Mouse (Mus musculus): ENCODE results near the gene Cdh4. TPM values are rescaled to one million over a fixed set of nuclear protein-coding genes. Genes with fewer than 3 reads are reported as not detected.

Cdh4 gene
- polyA plus RNA-seq, 1 experiment, result 0.55 TPM

DNA sequence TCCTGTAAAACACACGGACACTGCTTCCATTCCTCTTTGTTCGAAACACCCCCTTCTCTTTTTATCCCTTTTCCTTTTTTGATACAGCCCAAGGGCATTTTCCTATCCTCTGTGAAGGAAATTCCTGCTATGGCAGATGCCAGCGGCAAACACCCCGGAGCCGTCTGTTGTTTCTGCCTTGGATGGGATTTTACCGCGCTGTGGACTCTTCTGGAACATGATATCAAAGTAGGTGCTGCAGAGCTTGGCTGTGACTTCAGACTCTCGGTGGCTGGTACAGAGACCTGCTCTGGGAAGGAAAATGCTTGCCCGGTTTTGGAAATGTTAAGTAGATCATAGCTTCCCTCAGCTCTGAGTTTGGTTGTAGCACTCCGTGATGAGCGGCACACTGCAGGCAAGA lies 156.7 kb downstream of the Cdh4 start:
- 85% methylated on average over 11 of the region's 11 CpGs for WGBS
- TF ChIP-seq CTCF (IDR thresholded peaks at IDR 0.05; ENCODE audit: control insufficient read depth, insufficient read depth, low read length) (no peak), POLR2A (IDR thresholded peaks at IDR 0.05; ENCODE audit: borderline replicate concordance, control insufficient read depth, low read depth, low read length) (no peak)

DNA sequence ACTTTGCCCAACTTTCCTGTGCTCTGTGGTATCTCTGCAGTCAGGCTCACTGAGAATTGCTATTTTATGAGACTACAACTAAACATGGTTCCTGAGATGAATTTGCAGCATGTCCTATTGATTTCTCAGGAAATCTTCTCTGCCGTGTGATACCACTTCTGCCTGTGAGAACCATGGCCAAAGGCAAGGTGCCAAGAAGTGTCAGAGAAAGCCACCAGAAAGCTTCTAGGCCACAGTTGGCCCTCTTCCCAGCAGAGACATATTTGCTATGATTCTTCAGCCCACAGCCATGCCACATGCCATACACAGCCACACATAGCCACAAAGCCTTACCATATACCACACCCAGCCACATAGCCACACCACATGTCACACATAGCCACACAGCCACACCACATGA lies 157.7 kb downstream of the Cdh4 start:
- 40% methylated on average over 1 of the region's 1 CpGs for WGBS
- Histone ChIP-seq H3K27ac (ENCODE audit: control insufficient read depth, insufficient read depth, low read depth, low read length, poor library complexity) (no peak overlapping the region), H3K4me3 (replicated peaks; ENCODE audit: control insufficient read depth, low read depth, low read length) (no peak overlapping the region), H3K4me1 (ENCODE audit: control insufficient read depth, insufficient read depth, low read length) (no peaks in the 10 kb centered on the region)
- TF ChIP-seq POLR2A (IDR thresholded peaks at IDR 0.05; ENCODE audit: borderline replicate concordance, control insufficient read depth, low read depth, low read length), result no peak
- TF ChIP-seq CTCF (IDR thresholded peaks at IDR 0.05; ENCODE audit: control insufficient read depth, insufficient read depth, low read length), result no peak

More for the DNA sequence above, 156.7 kb downstream of the Cdh4 start:
- H3K27ac ChIP-seq (ENCODE audit: control insufficient read depth, insufficient read depth, low read depth, low read length, poor library complexity), result no peak overlapping the region
- H3K4me1 ChIP-seq (ENCODE audit: control insufficient read depth, insufficient read depth, low read length), result no peaks in the 10 kb centered on the region
- H3K4me3 ChIP-seq (replicated peaks; ENCODE audit: control insufficient read depth, low read depth, low read length), result no peak overlapping the region

DNA sequence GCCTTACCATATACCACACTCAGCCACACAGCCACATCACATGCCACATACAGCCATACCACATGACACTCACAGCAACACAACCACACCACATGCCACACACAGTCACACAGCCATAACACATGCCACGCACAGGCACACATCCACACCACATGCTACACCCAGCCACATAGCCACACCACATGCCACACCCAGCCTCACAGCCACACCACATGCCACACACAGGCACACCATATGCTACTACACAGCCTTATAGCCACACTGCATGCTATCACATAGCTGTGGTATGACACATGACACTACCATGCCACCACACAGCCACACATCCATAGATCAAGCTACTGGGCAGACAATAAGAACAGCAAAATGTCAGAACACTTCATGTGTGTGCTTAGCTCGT lies 158.1 kb downstream of the Cdh4 start:
- no peak for TF ChIP-seq POLR2A (IDR thresholded peaks at IDR 0.05; ENCODE audit: borderline replicate concordance, control insufficient read depth, low read depth, low read length)
- no peak for TF ChIP-seq CTCF (IDR thresholded peaks at IDR 0.05; ENCODE audit: control insufficient read depth, insufficient read depth, low read length)
- Histone ChIP-seq H3K4me1 (ENCODE audit: control insufficient read depth, insufficient read depth, low read length) (no peaks in the 10 kb centered on the region), H3K4me3 (replicated peaks; ENCODE audit: control insufficient read depth, low read depth, low read length) (no peak overlapping the region), H3K27ac (ENCODE audit: control insufficient read depth, insufficient read depth, low read depth, low read length, poor library complexity) (no peak overlapping the region)
- 58% methylated on average over 2 of the region's 2 CpGs for WGBS

DNA sequence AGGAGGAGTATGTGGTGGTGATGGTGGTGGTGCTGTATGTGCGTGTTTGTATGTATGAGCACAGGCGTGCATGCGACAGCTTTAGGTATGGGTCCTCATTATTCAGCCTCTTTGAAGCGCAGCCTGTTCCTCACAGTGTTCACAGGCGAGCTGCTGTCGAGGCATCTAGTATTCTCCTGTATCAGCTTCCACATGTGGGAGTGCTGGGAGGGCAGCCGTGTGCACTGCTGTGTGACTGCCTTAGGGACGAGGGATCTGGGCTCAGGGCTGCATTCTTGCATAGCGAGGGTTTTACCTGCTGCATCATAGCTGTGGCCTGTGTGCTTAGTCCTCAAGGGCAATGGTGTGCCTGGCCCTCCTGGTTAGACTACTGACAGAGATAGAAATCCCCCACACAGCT lies 158.9 kb downstream of the Cdh4 start:
- TF ChIP-seq CTCF (IDR thresholded peaks at IDR 0.05; ENCODE audit: control insufficient read depth, insufficient read depth, low read length) (no peak), POLR2A (IDR thresholded peaks at IDR 0.05; ENCODE audit: borderline replicate concordance, control insufficient read depth, low read depth, low read length) (no peak)
- 75% methylated on average over 9 of the region's 9 CpGs for WGBS
- Histone ChIP-seq H3K4me3 (replicated peaks; ENCODE audit: control insufficient read depth, low read depth, low read length) (no peak overlapping the region), H3K27ac (ENCODE audit: control insufficient read depth, insufficient read depth, low read depth, low read length, poor library complexity) (no peak overlapping the region), H3K4me1 (ENCODE audit: control insufficient read depth, insufficient read depth, low read length) (no peaks in the 10 kb centered on the region)

DNA sequence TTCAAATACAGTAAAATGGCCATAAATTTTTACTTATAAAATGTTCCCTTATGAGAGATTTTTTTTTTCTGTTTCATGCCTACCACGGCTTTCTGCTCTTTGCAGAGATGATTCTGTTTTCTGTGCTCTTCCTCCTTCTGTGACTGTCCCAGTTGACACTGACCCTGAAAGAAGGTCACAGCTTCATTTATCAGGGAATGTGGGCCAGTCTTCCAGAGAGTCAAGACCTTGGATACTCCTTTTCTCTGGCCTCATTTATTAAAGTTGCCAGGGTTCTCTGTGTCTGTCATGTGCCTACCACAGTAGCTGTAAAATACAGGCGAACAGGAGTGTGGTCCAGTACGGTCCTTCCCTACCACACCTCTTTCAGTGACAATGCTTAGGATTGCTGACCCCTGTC lies 162.5 kb downstream of the Cdh4 start:
- WGBS, result 82% methylated on average over 3 of the region's 3 CpGs
- no peak overlapping the region for H3K4me3 ChIP-seq (replicated peaks; ENCODE audit: control insufficient read depth, low read depth, low read length)
- no peak overlapping the region for H3K27ac ChIP-seq (ENCODE audit: control insufficient read depth, insufficient read depth, low read depth, low read length, poor library complexity)
- TF ChIP-seq POLR2A (IDR thresholded peaks at IDR 0.05; ENCODE audit: borderline replicate concordance, control insufficient read depth, low read depth, low read length), result no peak
- TF ChIP-seq CTCF (IDR thresholded peaks at IDR 0.05; ENCODE audit: control insufficient read depth, insufficient read depth, low read length), result no peak
- H3K4me1 ChIP-seq (ENCODE audit: control insufficient read depth, insufficient read depth, low read length), result no peaks in the 10 kb centered on the region

DNA sequence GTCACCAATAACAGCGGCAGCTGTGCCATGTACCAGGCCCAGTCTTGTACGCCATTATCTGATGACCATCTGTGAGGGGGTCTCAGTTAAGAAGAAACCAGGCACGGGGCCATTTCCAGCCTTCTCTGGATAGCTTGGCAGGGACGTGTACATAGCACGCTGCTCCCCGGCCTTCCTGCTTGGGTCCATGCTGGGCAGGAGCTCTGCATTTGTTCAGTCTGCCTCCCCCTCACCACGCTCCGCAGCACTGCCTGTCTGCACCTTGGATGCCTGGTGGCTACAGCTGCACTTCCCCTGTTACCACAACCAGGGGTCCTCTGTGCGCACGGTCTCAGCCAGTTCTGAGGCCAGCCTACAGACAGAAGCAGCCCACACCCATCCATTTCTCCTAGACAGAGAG lies 163.0 kb downstream of the Cdh4 start:
- TF ChIP-seq CTCF (IDR thresholded peaks at IDR 0.05; ENCODE audit: control insufficient read depth, insufficient read depth, low read length) (no peak), POLR2A (IDR thresholded peaks at IDR 0.05; ENCODE audit: borderline replicate concordance, control insufficient read depth, low read depth, low read length) (no peak)
- Histone ChIP-seq H3K4me3 (replicated peaks; ENCODE audit: control insufficient read depth, low read depth, low read length) (no peak overlapping the region), H3K27ac (ENCODE audit: control insufficient read depth, insufficient read depth, low read depth, low read length, poor library complexity) (no peak overlapping the region), H3K4me1 (ENCODE audit: control insufficient read depth, insufficient read depth, low read length) (no peaks in the 10 kb centered on the region)
- WGBS, result 73% methylated on average over 10 of the region's 10 CpGs

DNA sequence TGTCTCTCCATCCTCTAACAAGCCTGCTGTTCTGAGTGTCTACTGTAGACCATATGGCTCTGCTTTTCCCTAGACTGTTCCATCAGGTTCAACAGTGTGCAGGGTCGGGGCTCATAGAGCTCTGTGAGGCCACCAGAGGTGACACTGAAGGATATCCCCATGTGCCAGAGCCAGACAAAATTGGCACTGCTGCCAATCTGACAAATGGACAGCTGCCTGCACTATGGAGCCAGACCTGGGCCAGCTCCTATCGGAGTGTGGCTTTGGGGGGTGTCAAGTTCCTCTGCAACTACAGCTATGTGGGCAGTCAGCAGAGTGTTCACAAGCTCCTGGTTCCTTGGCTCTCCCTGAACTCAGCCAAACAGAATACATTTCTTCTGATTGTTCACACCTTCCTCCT lies 164.1 kb downstream of the Cdh4 start:
- Histone ChIP-seq H3K4me3 (replicated peaks; ENCODE audit: control insufficient read depth, low read depth, low read length) (no peak overlapping the region), H3K4me1 (ENCODE audit: control insufficient read depth, insufficient read depth, low read length) (no peaks in the 10 kb centered on the region), H3K27ac (ENCODE audit: control insufficient read depth, insufficient read depth, low read depth, low read length, poor library complexity) (no peak overlapping the region)
- TF ChIP-seq POLR2A (IDR thresholded peaks at IDR 0.05; ENCODE audit: borderline replicate concordance, control insufficient read depth, low read depth, low read length) (no peak), CTCF (IDR thresholded peaks at IDR 0.05; ENCODE audit: control insufficient read depth, insufficient read depth, low read length) (no peak)
- WGBS, result 84% methylated on average over 2 of the region's 2 CpGs

DNA sequence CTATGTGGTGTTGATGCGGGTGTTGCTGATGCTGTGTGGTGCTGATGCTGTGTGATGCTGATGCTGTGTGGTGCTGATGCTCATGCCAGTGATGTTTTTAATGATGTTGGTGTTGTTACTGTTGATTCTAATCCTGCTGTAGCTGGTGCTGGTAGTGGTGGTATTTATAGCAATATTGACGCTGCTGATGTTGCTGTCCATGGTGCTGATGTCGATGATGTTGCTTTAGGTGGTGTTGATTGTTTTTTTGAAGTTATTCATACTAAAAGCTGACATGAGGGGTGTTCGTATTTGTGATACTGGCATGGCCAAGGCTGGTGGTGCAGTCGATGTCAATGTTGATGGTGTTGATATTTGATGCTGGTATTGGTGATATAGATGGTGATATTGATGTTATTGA lies 173.7 kb downstream of the Cdh4 start:
- Histone ChIP-seq H3K27ac (ENCODE audit: control insufficient read depth, insufficient read depth, low read depth, low read length, poor library complexity) (no peak overlapping the region), H3K4me1 (ENCODE audit: control insufficient read depth, insufficient read depth, low read length) (no peaks in the 10 kb centered on the region), H3K4me3 (replicated peaks; ENCODE audit: control insufficient read depth, low read depth, low read length) (no peak overlapping the region)
- no peak for TF ChIP-seq POLR2A (IDR thresholded peaks at IDR 0.05; ENCODE audit: borderline replicate concordance, control insufficient read depth, low read depth, low read length)
- TF ChIP-seq CTCF (IDR thresholded peaks at IDR 0.05; ENCODE audit: control insufficient read depth, insufficient read depth, low read length), result no peak
- WGBS, result 49% methylated on average over 5 of the region's 5 CpGs
